In the genomic region with DNA sequence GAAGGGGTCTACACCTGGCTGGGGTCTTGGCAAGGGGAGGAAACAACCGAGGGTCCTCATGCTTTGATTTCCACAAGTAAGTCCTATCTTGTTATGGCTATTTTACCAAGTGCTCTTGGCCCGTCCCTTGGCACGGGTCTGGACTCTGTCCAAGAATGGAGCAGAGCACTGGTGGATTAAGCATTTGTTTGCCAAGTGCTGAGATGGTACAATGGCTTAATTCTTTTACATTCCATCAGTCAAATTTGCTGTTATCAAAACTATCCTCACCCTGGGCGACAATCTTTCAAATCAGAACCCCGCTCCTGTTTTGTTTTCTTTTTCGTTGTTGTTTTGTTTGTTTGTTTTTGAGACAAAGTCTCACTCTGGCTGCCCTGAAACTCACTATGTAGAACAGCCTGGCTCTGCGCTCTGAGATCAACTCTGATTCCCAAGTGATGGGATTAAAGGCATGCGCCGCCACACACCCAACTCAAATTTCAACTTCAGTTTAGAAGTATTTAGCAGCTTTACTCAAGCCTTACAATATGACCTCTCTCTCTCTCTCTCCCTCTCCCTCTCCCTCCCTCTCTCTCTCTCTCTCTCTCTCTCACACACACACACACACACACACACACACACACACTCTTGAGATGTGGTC, we compare ENCODE assay signal across 17 mouse cellular contexts. TPM values are rescaled to one million over a fixed set of nuclear protein-coding genes. Genes with fewer than 3 reads are reported as not detected.
DNase-seq lines count a peak whose midpoint lies in the region; ATAC-seq lines count a peak whose summit lies in the region.
"Had no signal": no experiment of that assay in that cellular context is flagged by ENCODE, and none has a peak within 500 bp of the region (broad histone marks: within the 10 kb centered on the region; RNA-seq: fewer than 3 reads in every experiment).

No protein-coding gene starts in this region.

- no peaks in the 10 kb centered on the region for H3K9me3 ChIP-seq in heart, embryonic 11.5 days (replicated peaks; ENCODE audit: control insufficient read depth, low read length)
- H3K9me3 ChIP-seq: forebrain, embryonic 15.5 days; heart, embryonic 12.5 days; midbrain, embryonic 12.5 days had no signal

- intact Hi-C loops in heart, postnatal 10 days (cut with DNase I) = no loop called here

- H3K36me3 ChIP-seq in heart, embryonic 11.5 days (ENCODE audit: control insufficient read depth, insufficient read depth, low read length) = no peaks in the 10 kb centered on the region
- H3K36me3 ChIP-seq: forebrain, embryonic 15.5 days; heart, embryonic 12.5 days; midbrain, embryonic 12.5 days had no signal

- 0 out of 2 replicates have a peak overlapping the region, but pooled peaks have one; percentile 12 for H3K27ac ChIP-seq in heart, embryonic 11.5 days (ENCODE audit: low read depth, low read length)
- H3K27ac ChIP-seq: forebrain, embryonic 15.5 days; midbrain, embryonic 12.5 days had no signal

- WGBS in heart, embryonic 11.5 days (ENCODE audit: insufficient replicate concordance) = 39% methylated on average over 9 of the region's 9 CpGs

- H3K4me3 ChIP-seq in heart, embryonic 11.5 days (ENCODE audit: low read depth, low read length) = no peak overlapping the region
- H3K4me3 ChIP-seq: forebrain, embryonic 15.5 days; heart, embryonic 12.5 days; midbrain, embryonic 12.5 days had no signal

- no peak for ATAC-seq in heart, embryonic 11.5 days (replicated peaks; ENCODE audit: insufficient number of reproducible peaks, low FRiP score, low TSS enrichment)
- ATAC-seq: activated CD4-positive, CD25-positive, alpha-beta regulatory T cell, adult 4 months; forebrain, embryonic 15.5 days had no signal

- no peak overlapping the region for H3K4me2 ChIP-seq in heart, embryonic 11.5 days
- H3K4me2 ChIP-seq: forebrain, embryonic 15.5 days; heart, embryonic 12.5 days; midbrain, embryonic 12.5 days had no signal

- no peak for DNase-seq in heart, postnatal 10 days
- peak; percentile 56 for DNase-seq in testis, postnatal 10 days (ENCODE audit: low spot score)
- no peak for DNase-seq in testis, postnatal 14 days (ENCODE audit: low spot score)
- DNase-seq in kidney, postnatal 36 days = peak; percentile 39 to 72
- no peak for DNase-seq in thymus, postnatal 14 days
- no peak for DNase-seq in ovary, adult 18-20 months (ENCODE audit: low spot score)
- no peak for DNase-seq in gastrocnemius, adult 8-10 months (ENCODE audit: low spot score in 2 of 2)

- H3K27me3 ChIP-seq in heart, embryonic 11.5 days (ENCODE audit: control insufficient read depth, insufficient read depth, low read length) = no peaks in the 10 kb centered on the region
- H3K27me3 ChIP-seq: CH12.LX; heart, embryonic 12.5 days; midbrain, embryonic 12.5 days had no signal

- no peak overlapping the region for H3K9ac ChIP-seq in heart, embryonic 11.5 days (ENCODE audit: low read depth, low read length)
- H3K9ac ChIP-seq: forebrain, embryonic 15.5 days; heart, embryonic 12.5 days; midbrain, embryonic 12.5 days had no signal

- peaks cover 45% of the 10 kb centered on the region for H3K4me1 ChIP-seq in heart, embryonic 11.5 days (ENCODE audit: control insufficient read depth, insufficient read depth, low read length)

RNA-seq across cellular contexts. Expression of a gene that starts 19.3 kb away (rescaled TPM):
- polyA plus RNA-seq in heart, embryonic 11.5 days (2014; fragmentation: Nextera tagmentation; extraction: Ambion mirVana) = 1.00 and 1.1 TPM in 2 replicates
- not detected for total RNA-seq in heart, postnatal 10 days (2021)
- not detected for total RNA-seq in gastrocnemius, adult 8-10 months (2022)
- polyA plus RNA-seq: large intestine, adult 2 months had no signal

RNA-seq across cellular contexts. Expression of a gene that starts 29.4 kb away (rescaled TPM):
- 0.54 and 0.90 TPM in 2 replicates for polyA plus RNA-seq in heart, embryonic 11.5 days (2014; fragmentation: Nextera tagmentation; extraction: Ambion mirVana)
- total RNA-seq in heart, postnatal 10 days (2021) = not detected
- not detected for total RNA-seq in gastrocnemius, adult 8-10 months (2022)
- total RNA-seq: CH12.LX; left cerebral cortex, postnatal 36 days had no signal
- polyA plus RNA-seq: activated CD4-positive, CD25-positive, alpha-beta regulatory T cell, adult 4 months; cerebellum, adult 2 months; forebrain, embryonic 15.5 days; large intestine, adult 2 months; thymus, postnatal 0 days had no signal

RNA-seq across cellular contexts. Expression of a gene that starts 40.2 kb away (rescaled TPM):
- not detected in 2 replicates for polyA plus RNA-seq in heart, embryonic 11.5 days (2014; fragmentation: Nextera tagmentation; extraction: Ambion mirVana)
- under 1 TPM in 1 of 2 experiments, not detected in 1; 0.10 TPM for total RNA-seq in heart, postnatal 10 days (2021)
- not detected for total RNA-seq in gastrocnemius, adult 8-10 months (2022)
- total RNA-seq: left cerebral cortex, postnatal 36 days had no signal
- polyA plus RNA-seq: cerebellum, adult 2 months; forebrain, embryonic 15.5 days; heart, embryonic 12.5 days; midbrain, embryonic 12.5 days had no signal

Comparison
In these comparisons a context has a peak if more than half of its experiments do, and no peak if none do; other contexts are left out.
1. DNase-seq: peak in testis, postnatal 10 days (single experiment) and kidney, postnatal 36 days (2 of 2); none in heart, postnatal 10 days (0 of 2), testis, postnatal 14 days (single experiment), thymus, postnatal 14 days (single experiment), ovary, adult 18-20 months (single experiment) and gastrocnemius, adult 8-10 months (0 of 2).